Mouse (Mus musculus) adrenal gland, adult 18-20 months (tissue): ENCODE measurements around the gene Fibcd1. TPM values are rescaled to one million over a fixed set of nuclear protein-coding genes. Genes with fewer than 3 reads are reported as not detected.

Experiments
- DNase-seq, 2 experiments: peaks; one replicate each; pipeline ENCODE4 v3.0.0; 2021 to 2022; ENCODE audit warnings: low spot score in 2 of 2
- total RNA-seq, 2 experiments: library from RNA; stranded (reverse); gene quantifications; 1 replicate in 1 of 2; 2 replicates in 1 of 2; pipeline ENCODE4 v1.2.3; 2021

The Fibcd1 gene
- total RNA-seq, 2 experiments from 2014 or later: 0.06 TPM; not detected in 1

DNA sequence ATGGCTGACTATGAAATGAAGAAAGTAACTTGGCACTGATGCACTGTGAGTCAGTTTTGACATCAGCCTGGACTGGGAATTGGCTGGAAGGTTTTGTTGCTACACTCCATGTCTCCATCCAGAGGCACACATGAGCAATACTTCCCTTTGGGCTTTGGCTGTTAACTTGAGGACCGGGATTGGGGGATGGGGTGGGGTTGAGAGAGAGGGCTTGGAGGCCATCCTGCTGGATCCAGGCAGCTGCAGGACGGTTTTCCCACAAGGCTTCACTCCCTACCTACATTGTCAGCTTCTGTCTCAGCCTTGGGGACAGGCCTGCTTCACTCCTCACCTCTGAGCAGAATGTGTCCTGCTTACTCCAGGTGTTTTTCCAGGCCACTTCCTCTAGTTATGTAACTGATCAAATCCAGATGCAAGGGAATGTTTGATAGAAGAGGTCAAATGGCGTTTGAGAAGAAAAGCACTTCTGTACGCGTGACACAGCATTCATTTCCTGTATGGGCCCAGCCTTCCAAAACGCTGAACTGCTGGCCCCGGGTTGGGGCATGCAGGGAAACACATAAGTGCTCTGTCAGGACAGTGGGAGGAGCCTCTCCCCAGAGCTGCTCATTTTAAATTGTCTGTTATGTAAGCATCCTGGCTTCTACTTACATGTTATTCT lies 74.9 kb downstream of the Fibcd1 start:
- peak in 1 of 2 experiments; percentile 58 for DNase-seq

DNA sequence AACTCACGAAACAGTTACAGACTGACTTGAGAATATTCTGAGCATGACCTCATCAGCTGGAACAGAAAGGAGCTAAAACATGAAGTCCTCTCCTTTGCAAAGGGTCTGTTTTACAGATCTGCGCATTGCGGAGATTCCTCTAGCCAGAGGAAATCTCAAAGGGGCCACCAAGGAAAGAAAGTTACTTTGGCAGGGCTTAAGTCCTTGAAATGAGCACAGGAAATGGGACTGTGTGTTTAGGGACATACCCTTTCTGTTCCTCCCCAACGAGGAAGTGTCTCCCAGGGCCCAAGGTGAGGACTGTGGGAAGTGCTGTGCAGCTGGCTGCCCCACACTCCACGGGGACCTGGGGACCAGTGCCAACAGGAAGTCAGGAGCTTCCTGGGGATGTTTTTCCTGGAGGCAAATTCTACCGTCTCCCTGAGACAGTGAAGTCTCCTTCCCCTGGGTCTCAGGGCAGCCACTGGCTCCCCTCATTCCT lies 76.1 kb downstream of the Fibcd1 start:
- peak in 1 of 2 experiments; percentile 65 for DNase-seq

DNA sequence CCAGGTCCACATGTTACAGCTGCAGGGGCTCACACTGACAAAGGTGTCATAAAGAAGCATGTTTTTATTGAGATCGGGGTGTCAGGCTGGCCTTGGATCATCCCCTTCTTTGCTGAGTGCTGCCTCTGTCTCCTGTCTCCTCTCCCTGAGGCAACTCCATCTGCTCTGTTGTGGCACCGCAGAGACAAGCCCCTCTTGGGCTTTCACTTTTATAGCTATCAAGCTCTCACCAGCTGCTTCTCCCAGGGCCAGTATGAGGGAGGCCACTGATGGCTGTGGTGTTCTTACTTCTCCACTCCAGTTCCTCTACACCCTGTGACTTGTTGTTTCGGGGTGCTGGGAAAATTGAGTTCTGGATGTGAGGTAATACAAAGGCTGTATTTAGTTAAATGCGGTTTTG lies 76.7 kb downstream of the Fibcd1 start:
- no peak for DNase-seq

DNA sequence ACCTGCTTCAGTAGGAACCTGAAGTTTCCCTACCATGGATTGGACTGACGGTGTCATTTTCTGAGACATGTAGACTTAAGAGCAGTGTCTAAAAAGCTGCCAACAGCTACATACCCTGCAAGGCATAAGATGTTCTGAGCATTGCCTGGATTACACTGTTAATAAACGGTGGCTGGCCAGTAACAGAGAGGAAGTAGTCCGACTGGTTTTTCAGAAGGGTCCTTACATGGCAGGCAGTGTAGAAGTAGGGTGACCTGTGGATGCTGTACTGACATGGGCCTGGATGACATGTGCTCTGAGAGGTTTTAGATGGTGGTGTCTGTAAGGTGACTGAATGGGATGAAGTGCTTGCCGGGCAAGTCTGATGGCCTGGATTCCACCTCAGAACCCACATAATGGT lies 78.0 kb downstream of the Fibcd1 start:
- DNase-seq: no peak

DNA sequence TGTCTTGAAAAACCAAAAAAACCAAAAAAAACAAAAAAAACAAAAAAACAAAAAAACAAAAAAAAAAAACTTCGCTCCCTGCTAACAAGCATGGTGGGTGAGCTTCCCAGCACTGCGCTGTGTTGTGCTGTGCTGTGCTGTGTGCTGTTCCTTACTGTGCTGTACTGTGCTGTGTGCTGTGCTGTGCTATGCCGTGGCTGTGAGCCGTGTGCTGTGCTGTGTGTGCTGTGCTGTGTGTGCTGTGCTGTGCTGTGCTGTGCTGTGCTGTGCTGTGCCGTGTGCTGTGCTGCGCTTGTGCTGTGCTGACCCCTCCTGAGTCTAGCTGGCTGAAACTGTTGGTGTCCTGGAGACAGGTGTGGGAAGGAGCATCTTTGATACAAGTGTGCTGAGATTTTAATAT lies 78.7 kb downstream of the Fibcd1 start:
- no peak for DNase-seq

Other genes with a start within 250 kb of the Fibcd1 start
- not detected for gene Prdm12, start 206.0 kb downstream of the Fibcd1 start, total RNA-seq
- gene Exosc2, start 175.3 kb downstream of the Fibcd1 start, total RNA-seq: 10 to 100 TPM; 21.9 to 24.5 TPM
- gene Abl1, start 157.6 kb downstream of the Fibcd1 start, total RNA-seq: 10 to 100 TPM; 43.6 to 59.5 TPM
- gene Qrfp, start 35.4 kb downstream of the Fibcd1 start, total RNA-seq: not detected
- 10 to 100 TPM; 14.3 to 15.4 TPM for gene Lamc3, start 41.3 kb upstream of the Fibcd1 start, total RNA-seq
- 10 to 100 TPM; 35.4 to 60.9 TPM for gene Aif1l, start 104.1 kb upstream of the Fibcd1 start, total RNA-seq
- gene Nup214, start 128.4 kb upstream of the Fibcd1 start, total RNA-seq: 10 to 100 TPM; 43.0 to 62.5 TPM
- 1 to 10 TPM in 1 of 2 experiments, under 1 TPM in 1; 0.99 to 2.1 TPM for gene Fam78a, start 238.9 kb upstream of the Fibcd1 start, total RNA-seq
- gene Plpp7, start 249.5 kb upstream of the Fibcd1 start, total RNA-seq: 1 to 10 TPM; 5.4 to 6.6 TPM